Mouse (Mus musculus) hindbrain, embryonic 16.5 days (tissue): ENCODE data around the gene Matk. TPM values are rescaled to one million over a fixed set of nuclear protein-coding genes. Genes with fewer than 3 reads are reported as not detected.

Experiments
- microRNA-seq: library from miRNA; unstranded; fragments of <30 nt; microRNA quantifications from one replicate; pipeline ENCODE4, GENCODE M21; 2017
- polyA plus RNA-seq: library from polyadenylated mRNA; unstranded; fragments of >200 nt; fragmentation: Nextera tagmentation; extraction: Ambion mirVana; gene quantifications from 2 replicates; pipeline ENCODE4 v1.2.1, GENCODE M21; 2015

The Matk gene
- polyA plus RNA-seq, 1 experiment from 2014 or later = 72.8 TPM

Small RNAs within 50 kb of the gene (microRNA-seq; reads per million reads assigned to microRNA genes)
- 8.3 reads per million, percentile 25 among the genes with 10 or more reads in this experiment for gene Mir3057

Other genes starting within 250 kb of the Matk start
- gene Gng7, start 238.0 kb upstream of the Matk start, polyA plus RNA-seq = 25.4 and 27.0 TPM in 2 replicates
- 74.4 and 81.7 TPM in 2 replicates for gene Diras1, start 227.3 kb upstream of the Matk start, polyA plus RNA-seq
- 48.3 and 54.3 TPM in 2 replicates for gene Slc39a3, start 215.5 kb upstream of the Matk start, polyA plus RNA-seq
- gene Sgta, start 192.8 kb upstream of the Matk start, polyA plus RNA-seq = 334 and 346 TPM in 2 replicates
- gene Thop1, start 182.9 kb upstream of the Matk start, polyA plus RNA-seq = 49.8 and 53.5 TPM in 2 replicates
- 0.24 and 0.32 TPM in 2 replicates for gene Creb3l3, start 154.1 kb upstream of the Matk start, polyA plus RNA-seq
- 236 and 240 TPM in 2 replicates for gene Map2k2, start 147.0 kb upstream of the Matk start, polyA plus RNA-seq
- 13.3 and 13.6 TPM in 2 replicates for gene Zbtb7a, start 117.7 kb upstream of the Matk start, polyA plus RNA-seq
- 47.1 and 56.9 TPM in 2 replicates for gene Pias4, start 85.0 kb upstream of the Matk start, polyA plus RNA-seq
- gene Eef2, start 76.3 kb upstream of the Matk start, polyA plus RNA-seq = 525 and 551 TPM in 2 replicates
- 49.0 and 58.7 TPM in 2 replicates for gene Dapk3, start 69.9 kb upstream of the Matk start, polyA plus RNA-seq
- gene 4930442H23Rik, start 69.1 kb upstream of the Matk start, polyA plus RNA-seq = not detected in 2 replicates
- gene Nmrk2, start 50.9 kb upstream of the Matk start, polyA plus RNA-seq = 0.09 and 0.24 TPM in 2 replicates
- gene Atcay, start 22.1 kb upstream of the Matk start, polyA plus RNA-seq = 85.0 and 85.6 TPM in 2 replicates
- 23.8 and 28.7 TPM in 2 replicates for gene Zfr2, start 19.8 kb upstream of the Matk start, polyA plus RNA-seq
- gene Mrpl54, start 14.0 kb downstream of the Matk start, polyA plus RNA-seq = 126 and 137 TPM in 2 replicates
- gene Apba3, start 14.0 kb downstream of the Matk start, polyA plus RNA-seq = 39.2 and 41.8 TPM in 2 replicates
- gene Tjp3, start 38.6 kb downstream of the Matk start, polyA plus RNA-seq = 5.3 and 6.4 TPM in 2 replicates
- gene Pip5k1c, start 40.0 kb downstream of the Matk start, polyA plus RNA-seq = 128 and 144 TPM in 2 replicates
- gene Cactin, start 68.2 kb downstream of the Matk start, polyA plus RNA-seq = 26.3 and 30.6 TPM in 2 replicates
- 5.4 and 6.3 TPM in 2 replicates for gene Tbxa2r, start 75.8 kb downstream of the Matk start, polyA plus RNA-seq
- not detected in 2 replicates for gene Gipc3, start 90.3 kb downstream of the Matk start, polyA plus RNA-seq
- 31.7 TPM in 2 replicates for gene Hmg20b, start 97.5 kb downstream of the Matk start, polyA plus RNA-seq
- 17.5 and 19.0 TPM in 2 replicates for gene Mfsd12, start 104.6 kb downstream of the Matk start, polyA plus RNA-seq
- 0.49 and 1.1 TPM in 2 replicates for gene 4930404N11Rik, start 112.9 kb downstream of the Matk start, polyA plus RNA-seq
- 149 and 156 TPM in 2 replicates for gene Fzr1, start 125.6 kb downstream of the Matk start, polyA plus RNA-seq
- gene Dohh, start 131.5 kb downstream of the Matk start, polyA plus RNA-seq = 99.8 and 108 TPM in 2 replicates
- 7.9 and 9.4 TPM in 2 replicates for gene Gm48551, start 131.5 kb downstream of the Matk start, polyA plus RNA-seq
- 1.5 and 2.2 TPM in 2 replicates for gene Gm48552, start 136.1 kb downstream of the Matk start, polyA plus RNA-seq
- 1.6 and 2.3 TPM in 2 replicates for gene Smim24, start 140.1 kb downstream of the Matk start, polyA plus RNA-seq
- 24.5 and 34.5 TPM in 2 replicates for gene Nfic, start 202.7 kb downstream of the Matk start, polyA plus RNA-seq
- gene Celf5, start 229.8 kb downstream of the Matk start, polyA plus RNA-seq = 60.1 and 63.6 TPM in 2 replicates
- 68.9 and 82.7 TPM in 2 replicates for gene Ncln, start 243.5 kb downstream of the Matk start, polyA plus RNA-seq
- gene S1pr4, start 247.2 kb downstream of the Matk start, polyA plus RNA-seq = 0.65 and 0.79 TPM in 2 replicates